Mouse (Mus musculus): ENCODE measurements around the gene Defb15. TPM values are rescaled to one million over a fixed set of nuclear protein-coding genes. Genes with fewer than 3 reads are reported as not detected.

The Defb15 gene
- polyA plus RNA-seq (2014; fragmentation: Nextera tagmentation; extraction: Ambion mirVana), result not detected in 2 replicates

GRCm38 (mm10) chr8:21932610-21933009 is at the start of gene Defb15:
Gene Defb15, minus strand, starts transcription at chr8:21932710.
- Histone ChIP-seq H3K27ac (ENCODE audit: low read depth, low read length) (no peak within 1 kb of the TSS), H3K36me3 (ENCODE audit: control insufficient read depth, insufficient read depth, low read length) (no peaks in the 10 kb centered on the region), H3K4me3 (ENCODE audit: low read depth, low read length) (no peak within 1 kb of the TSS), H3K27me3 (ENCODE audit: control insufficient read depth, insufficient read depth, low read length) (no peaks in the 10 kb centered on the region), H3K9me3 (ENCODE audit: control insufficient read depth, low read length) (no peaks in the 10 kb centered on the region), H3K9ac (ENCODE audit: low read depth, low read length) (no peak within 1 kb of the TSS), H3K4me2 (replicated peaks; ENCODE audit: low read depth, low read length) (no peak within 1 kb of the TSS), H3K4me1 (replicated peaks; ENCODE audit: control insufficient read depth, insufficient read depth, low read length) (no peaks in the 10 kb centered on the region)
- no peak for DNase-seq (ENCODE audit: low spot score)
- no peak for ATAC-seq (ENCODE audit: low FRiP score)
- WGBS, result 88% methylated on average over 6 of the region's 6 CpGs

GRCm38 (mm10) chr8:21981664-21982337 is 49.3 kb upstream of the Defb15 start:
- DNase-seq (ENCODE audit: low spot score), result peak; percentile 24
- no peaks in the 10 kb centered on the region for H3K36me3 ChIP-seq (ENCODE audit: control insufficient read depth, insufficient read depth, low read length)
- no peak overlapping the region for H3K27ac ChIP-seq (ENCODE audit: low read depth, low read length)
- no peak overlapping the region for H3K9ac ChIP-seq (ENCODE audit: low read depth, low read length)
- no peak overlapping the region for H3K4me2 ChIP-seq (replicated peaks; ENCODE audit: low read depth, low read length)
- WGBS, result 63% methylated on average over 8 of the region's 8 CpGs
- H3K4me1 ChIP-seq (replicated peaks; ENCODE audit: control insufficient read depth, insufficient read depth, low read length), result no peaks in the 10 kb centered on the region
- H3K27me3 ChIP-seq (ENCODE audit: control insufficient read depth, insufficient read depth, low read length), result no peaks in the 10 kb centered on the region
- H3K4me3 ChIP-seq (ENCODE audit: low read depth, low read length), result no peak overlapping the region
- no peaks in the 10 kb centered on the region for H3K9me3 ChIP-seq (ENCODE audit: control insufficient read depth, low read length)
- ATAC-seq (ENCODE audit: low FRiP score), result peak; percentile 49

- no peak overlapping the region for H3K27ac ChIP-seq (ENCODE audit: low read depth, low read length)
- ATAC-seq (ENCODE audit: low FRiP score) (no peak), DNase-seq (ENCODE audit: low spot score) (no peak)
- no peaks in the 10 kb centered on the region for H3K9me3 ChIP-seq (ENCODE audit: control insufficient read depth, low read length)
- no peaks in the 10 kb centered on the region for H3K4me1 ChIP-seq (replicated peaks; ENCODE audit: control insufficient read depth, insufficient read depth, low read length)
- 71% methylated on average over 4 of the region's 4 CpGs for WGBS
- H3K4me3 ChIP-seq (ENCODE audit: low read depth, low read length), result no peak overlapping the region
- H3K27me3 ChIP-seq (ENCODE audit: control insufficient read depth, insufficient read depth, low read length), result no peaks in the 10 kb centered on the region
- no peak overlapping the region for H3K4me2 ChIP-seq (replicated peaks; ENCODE audit: low read depth, low read length)
- H3K36me3 ChIP-seq (ENCODE audit: control insufficient read depth, insufficient read depth, low read length), result no peaks in the 10 kb centered on the region
- H3K9ac ChIP-seq (ENCODE audit: low read depth, low read length), result no peak overlapping the region
These were observed 45.7 kb upstream of the Defb15 start for GRCm38 (mm10) chr8:21978193-21978592.

- ATAC-seq (ENCODE audit: low FRiP score) (no peak), DNase-seq (ENCODE audit: low spot score) (no peak)
- Histone ChIP-seq H3K4me1 (replicated peaks; ENCODE audit: control insufficient read depth, insufficient read depth, low read length) (no peaks in the 10 kb centered on the region), H3K9ac (ENCODE audit: low read depth, low read length) (no peak within 1 kb of the TSS), H3K4me3 (ENCODE audit: low read depth, low read length) (no peak within 1 kb of the TSS), H3K4me2 (replicated peaks; ENCODE audit: low read depth, low read length) (no peak within 1 kb of the TSS), H3K27ac (ENCODE audit: low read depth, low read length) (no peak within 1 kb of the TSS), H3K36me3 (ENCODE audit: control insufficient read depth, insufficient read depth, low read length) (no peaks in the 10 kb centered on the region), H3K27me3 (ENCODE audit: control insufficient read depth, insufficient read depth, low read length) (no peaks in the 10 kb centered on the region), H3K9me3 (ENCODE audit: control insufficient read depth, low read length) (no peaks in the 10 kb centered on the region)
- WGBS, result 88% methylated on average over 3 of the region's 3 CpGs
These were observed 37.0 kb upstream of the Defb15 start, which contains the start of gene Ccdc70 for GRCm38 (mm10) chr8:21969475-21969874. Gene Ccdc70, plus strand, starts transcription at chr8:21969775.

GRCm38 (mm10) chr8:21966646-21967045 is 34.1 kb upstream of the Defb15 start:
- Histone ChIP-seq H3K4me2 (replicated peaks; ENCODE audit: low read depth, low read length) (no peak overlapping the region), H3K4me1 (replicated peaks; ENCODE audit: control insufficient read depth, insufficient read depth, low read length) (no peaks in the 10 kb centered on the region), H3K9me3 (ENCODE audit: control insufficient read depth, low read length) (no peaks in the 10 kb centered on the region), H3K4me3 (ENCODE audit: low read depth, low read length) (no peak overlapping the region), H3K9ac (ENCODE audit: low read depth, low read length) (no peak overlapping the region), H3K27me3 (ENCODE audit: control insufficient read depth, insufficient read depth, low read length) (no peaks in the 10 kb centered on the region), H3K36me3 (ENCODE audit: control insufficient read depth, insufficient read depth, low read length) (no peaks in the 10 kb centered on the region), H3K27ac (ENCODE audit: low read depth, low read length) (no peak overlapping the region)
- ATAC-seq (ENCODE audit: low FRiP score) (no peak), DNase-seq (ENCODE audit: low spot score) (no peak)
- 82% methylated on average over 1 of the region's 1 CpGs for WGBS

GRCm38 (mm10) chr8:21958414-21958813 is 25.9 kb upstream of the Defb15 start, which contains the start of gene Fam90a1a:
Gene Fam90a1a, plus strand, starts transcription at chr8:21958714.
- DNase-seq (ENCODE audit: low spot score), result no peak
- Histone ChIP-seq H3K9ac (ENCODE audit: low read depth, low read length) (no peak within 1 kb of the TSS), H3K36me3 (ENCODE audit: control insufficient read depth, insufficient read depth, low read length) (no peaks in the 10 kb centered on the region), H3K27ac (ENCODE audit: low read depth, low read length) (no peak within 1 kb of the TSS), H3K27me3 (ENCODE audit: control insufficient read depth, insufficient read depth, low read length) (no peaks in the 10 kb centered on the region), H3K4me3 (ENCODE audit: low read depth, low read length) (no peak within 1 kb of the TSS), H3K4me2 (replicated peaks; ENCODE audit: low read depth, low read length) (no peak within 1 kb of the TSS), H3K9me3 (ENCODE audit: control insufficient read depth, low read length) (no peaks in the 10 kb centered on the region), H3K4me1 (replicated peaks; ENCODE audit: control insufficient read depth, insufficient read depth, low read length) (no peaks in the 10 kb centered on the region)
- 100% methylated on average over 2 of the region's 2 CpGs for whole genome bisulfite sequencing
- ATAC-seq (ENCODE audit: low FRiP score), result no peak

GRCm38 (mm10) chr8:21956336-21956735 is 23.8 kb upstream of the Defb15 start:
- no peaks in the 10 kb centered on the region for H3K36me3 ChIP-seq (ENCODE audit: control insufficient read depth, insufficient read depth, low read length)
- no peaks in the 10 kb centered on the region for H3K9me3 ChIP-seq (ENCODE audit: control insufficient read depth, low read length)
- H3K4me1 ChIP-seq (replicated peaks; ENCODE audit: control insufficient read depth, insufficient read depth, low read length), result no peaks in the 10 kb centered on the region
- H3K4me3 ChIP-seq (ENCODE audit: low read depth, low read length), result no peak overlapping the region
- no peak for ATAC-seq (ENCODE audit: low FRiP score)
- H3K9ac ChIP-seq (ENCODE audit: low read depth, low read length), result no peak overlapping the region
- WGBS, result 80% methylated on average over 3 of the region's 3 CpGs
- no peak for DNase-seq (ENCODE audit: low spot score)
- H3K27ac ChIP-seq (ENCODE audit: low read depth, low read length), result no peak overlapping the region
- no peak overlapping the region for H3K4me2 ChIP-seq (replicated peaks; ENCODE audit: low read depth, low read length)
- no peaks in the 10 kb centered on the region for H3K27me3 ChIP-seq (ENCODE audit: control insufficient read depth, insufficient read depth, low read length)

- WGBS, result 5% methylated on average over 9 of the region's 9 CpGs
- Histone ChIP-seq H3K4me3 (ENCODE audit: low read depth, low read length) (no peak overlapping the region), H3K27ac (ENCODE audit: low read depth, low read length) (no peak overlapping the region), H3K4me2 (replicated peaks; ENCODE audit: low read depth, low read length) (no peak overlapping the region), H3K36me3 (ENCODE audit: control insufficient read depth, insufficient read depth, low read length) (no peaks in the 10 kb centered on the region), H3K9me3 (ENCODE audit: control insufficient read depth, low read length) (no peaks in the 10 kb centered on the region), H3K9ac (ENCODE audit: low read depth, low read length) (no peak overlapping the region), H3K27me3 (ENCODE audit: control insufficient read depth, insufficient read depth, low read length) (no peaks in the 10 kb centered on the region), H3K4me1 (replicated peaks; ENCODE audit: control insufficient read depth, insufficient read depth, low read length) (no peaks in the 10 kb centered on the region)
- ATAC-seq (ENCODE audit: low FRiP score) (no peak), DNase-seq (ENCODE audit: low spot score) (peak; percentile 71)
These were observed 22.8 kb upstream of the Defb15 start for GRCm38 (mm10) chr8:21955321-21955720.

- H3K9me3 ChIP-seq (ENCODE audit: control insufficient read depth, low read length), result no peaks in the 10 kb centered on the region
- no peaks in the 10 kb centered on the region for H3K36me3 ChIP-seq (ENCODE audit: control insufficient read depth, insufficient read depth, low read length)
- H3K9ac ChIP-seq (ENCODE audit: low read depth, low read length), result no peak overlapping the region
- no peak for DNase-seq (ENCODE audit: low spot score)
- H3K27me3 ChIP-seq (ENCODE audit: control insufficient read depth, insufficient read depth, low read length), result no peaks in the 10 kb centered on the region
- WGBS, result 67% methylated on average over 9 of the region's 9 CpGs
- H3K4me3 ChIP-seq (ENCODE audit: low read depth, low read length), result no peak overlapping the region
- no peak for ATAC-seq (ENCODE audit: low FRiP score)
- H3K4me2 ChIP-seq (replicated peaks; ENCODE audit: low read depth, low read length), result no peak overlapping the region
- no peaks in the 10 kb centered on the region for H3K4me1 ChIP-seq (replicated peaks; ENCODE audit: control insufficient read depth, insufficient read depth, low read length)
- no peak overlapping the region for H3K27ac ChIP-seq (ENCODE audit: low read depth, low read length)
These were observed 15.0 kb upstream of the Defb15 start for GRCm38 (mm10) chr8:21947311-21948017.
